Mouse (Mus musculus): ENCODE data around the gene Nisch. TPM values are rescaled to one million over a fixed set of nuclear protein-coding genes. Genes with fewer than 3 reads are reported as not detected.

Gene Nisch
- total RNA-seq (2021) = 100 to 1,000 TPM; 458 to 488 TPM

GRCm38 (mm10) chr14:31216846-31217245 lies at the start of gene Nisch:
TSS of gene Nisch (minus strand) at chr14:31216946.
- DNase-seq = no peak

DNA sequence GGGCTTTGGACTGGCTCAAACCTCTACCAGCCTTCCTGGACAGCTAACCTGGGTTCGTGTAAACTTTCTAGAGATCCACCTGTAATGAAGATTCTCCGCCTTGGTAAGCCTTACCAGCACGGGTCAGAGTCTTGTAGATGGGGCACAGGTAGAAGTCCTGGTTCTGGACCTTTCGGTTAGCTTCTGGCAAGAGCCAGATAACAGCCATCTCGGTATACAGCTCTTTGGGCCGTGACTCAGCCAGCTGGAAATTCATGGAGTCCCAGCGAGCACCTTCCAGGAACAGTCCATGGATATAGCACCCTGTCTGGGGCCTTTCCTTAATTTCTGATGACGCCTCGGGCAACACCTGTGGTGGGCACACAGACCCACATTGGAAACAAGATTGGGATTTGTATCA lies 44.2 kb upstream of the Nisch start:
- no peak for DNase-seq

DNA sequence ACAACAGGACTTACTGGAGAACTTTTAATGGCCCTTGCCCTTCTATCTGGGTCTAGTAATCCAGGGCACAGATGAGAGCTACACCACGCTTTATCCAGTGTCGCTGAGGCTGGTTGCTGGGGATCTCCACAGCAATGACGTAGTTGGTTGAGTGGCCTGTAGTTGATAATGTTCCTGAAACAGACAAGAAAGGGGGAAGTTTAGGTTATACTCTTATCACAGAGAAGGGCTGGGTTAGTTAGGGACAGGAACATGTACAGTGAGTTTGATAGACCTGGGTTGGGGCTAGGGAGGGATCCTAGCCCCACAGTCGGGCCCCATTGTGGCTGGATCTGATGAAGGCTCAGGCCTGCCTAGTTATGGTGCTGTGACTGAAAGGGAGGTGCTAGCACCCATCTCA lies 43.6 kb upstream of the Nisch start:
- DNase-seq = no peak

- DNase-seq = no peak
These were observed 41.8 kb upstream of the Nisch start for GRCm38 (mm10) chr14:31258476-31259050.

DNA sequence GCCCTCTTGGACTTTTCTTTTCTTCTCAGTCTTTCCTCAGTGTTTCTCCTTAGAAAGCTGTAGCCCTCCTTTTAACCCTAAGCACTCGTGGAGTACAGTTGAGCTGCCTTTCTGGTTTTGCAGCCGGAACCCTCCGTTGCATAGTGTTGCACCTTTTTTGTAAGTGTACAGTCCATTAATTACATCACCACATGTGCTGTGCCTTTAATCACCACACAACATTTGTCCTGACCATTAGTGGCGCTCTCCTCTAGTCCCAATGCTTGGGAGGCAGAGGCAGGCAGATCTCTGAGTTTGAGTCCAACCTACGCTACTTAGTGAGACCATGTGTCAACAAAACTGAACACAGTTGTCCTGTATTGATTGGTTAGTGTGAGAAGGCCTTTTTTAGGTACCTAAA lies 35.3 kb upstream of the Nisch start:
- DNase-seq = no peak

DNA sequence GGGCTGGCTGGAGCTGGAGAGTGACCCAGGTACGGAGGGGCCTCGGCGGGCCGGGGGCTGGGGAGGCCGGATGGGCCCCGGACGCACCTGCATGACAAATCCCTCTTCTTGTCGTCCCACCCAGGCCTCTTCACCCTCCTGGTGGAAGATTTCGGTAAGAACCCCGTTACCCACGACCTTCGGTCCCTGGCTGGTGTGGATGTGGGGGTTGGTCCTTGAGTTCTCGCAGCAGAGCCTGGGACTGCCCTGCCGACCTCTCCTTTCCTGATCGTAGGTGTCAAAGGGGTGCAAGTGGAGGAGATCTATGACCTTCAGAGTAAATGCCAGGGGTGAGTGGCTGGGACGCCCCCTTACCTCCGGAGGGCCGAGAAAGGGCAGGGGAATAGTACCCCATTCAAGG lies 34.9 kb upstream of the Nisch start:
- no peak for DNase-seq

GRCm38 (mm10) chr14:31251084-31251604 lies 34.4 kb upstream of the Nisch start, which contains the start of the genes Phf7 and Bap1:
TSS of gene Phf7 (minus strand) at chr14:31251317.
TSS of gene Bap1 (plus strand) at chr14:31251450.
- peak; percentile 96 to 97 for DNase-seq

DNA sequence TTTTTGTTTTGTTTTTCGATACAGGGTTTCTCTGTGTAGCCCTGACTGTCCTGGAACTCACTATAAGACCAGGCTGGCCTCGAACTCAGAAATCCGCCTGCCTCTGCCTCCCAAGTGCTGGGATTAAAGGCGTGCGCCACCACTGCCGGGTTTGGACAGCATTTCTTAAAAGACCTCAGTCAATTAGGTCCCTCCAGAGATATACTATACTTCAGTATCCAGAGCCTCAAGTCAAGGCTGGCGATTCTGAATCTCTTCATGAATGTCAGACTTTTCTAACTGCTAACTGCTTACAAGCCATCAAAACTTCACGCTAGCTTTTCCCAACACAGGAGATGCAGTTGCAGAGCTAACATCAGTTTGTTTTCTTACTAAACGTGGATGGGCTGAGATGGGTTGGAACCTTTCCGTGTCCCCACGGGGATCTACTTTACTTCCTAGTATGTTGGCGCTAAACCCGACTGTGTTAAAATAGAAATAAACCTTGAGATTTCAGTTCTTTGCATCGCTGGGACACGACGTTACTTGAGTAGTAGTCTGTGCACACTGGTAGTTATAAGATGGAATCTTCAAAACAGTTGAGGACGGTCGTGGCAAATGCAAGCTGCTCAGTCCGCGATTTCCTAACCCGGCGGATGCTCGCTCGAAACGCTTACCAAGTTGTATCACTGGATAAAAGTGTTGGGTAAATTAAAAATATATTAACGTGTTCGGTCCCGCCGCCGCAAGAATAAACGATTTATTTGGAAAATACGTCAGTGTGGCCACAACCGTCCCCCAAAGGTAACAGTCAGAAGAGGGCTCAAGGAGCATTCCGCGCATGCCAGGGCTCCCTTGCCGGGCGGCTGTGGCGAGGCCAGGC lies 33.7 kb upstream of the Nisch start:
- DNase-seq = no peak

- DNase-seq = no peak
These were observed 31.6 kb upstream of the Nisch start for GRCm38 (mm10) chr14:31248396-31248795.

GRCm38 (mm10) chr14:31245946-31246345 lies 29.2 kb upstream of the Nisch start:
- no peak for DNase-seq

GRCm38 (mm10) chr14:31244777-31245176 lies 28.0 kb upstream of the Nisch start:
- no peak for DNase-seq

- no peak for DNase-seq
These were observed 23.8 kb upstream of the Nisch start for GRCm38 (mm10) chr14:31240528-31240927.

GRCm38 (mm10) chr14:31237101-31237882 lies 20.5 kb upstream of the Nisch start:
- DNase-seq = no peak

DNA sequence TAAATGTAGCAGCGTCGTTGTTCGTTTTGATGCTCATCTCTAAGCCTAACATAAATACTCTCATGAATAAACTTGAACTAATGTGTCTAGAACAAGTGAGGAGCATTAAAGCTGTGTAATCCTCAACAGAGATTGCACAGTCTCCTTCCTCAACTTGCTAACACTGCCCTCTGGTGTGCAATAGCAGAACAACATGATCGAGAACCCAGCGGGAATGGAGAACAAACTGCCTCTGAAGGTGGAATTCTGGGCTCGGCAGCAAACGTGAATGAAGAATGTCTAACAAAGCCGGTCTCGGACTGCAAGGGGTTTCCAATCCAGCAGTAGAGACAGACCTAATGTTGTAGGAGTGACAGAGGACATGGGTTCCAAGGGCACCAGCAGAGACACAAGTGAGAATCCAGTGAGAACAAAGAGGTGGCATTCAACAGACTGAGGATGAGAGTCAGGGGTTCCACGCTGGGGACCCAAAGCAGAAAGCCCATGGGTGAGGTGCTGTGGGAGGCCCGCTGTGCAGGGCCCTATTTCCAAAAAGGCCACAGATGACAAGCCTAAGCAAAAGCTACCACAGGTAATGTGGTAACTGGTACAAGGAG lies 17.3 kb upstream of the Nisch start:
- peak; percentile 75 to 81 for DNase-seq

- DNase-seq = no peak
These were observed 16.6 kb upstream of the Nisch start for GRCm38 (mm10) chr14:31233070-31233995.

DNA sequence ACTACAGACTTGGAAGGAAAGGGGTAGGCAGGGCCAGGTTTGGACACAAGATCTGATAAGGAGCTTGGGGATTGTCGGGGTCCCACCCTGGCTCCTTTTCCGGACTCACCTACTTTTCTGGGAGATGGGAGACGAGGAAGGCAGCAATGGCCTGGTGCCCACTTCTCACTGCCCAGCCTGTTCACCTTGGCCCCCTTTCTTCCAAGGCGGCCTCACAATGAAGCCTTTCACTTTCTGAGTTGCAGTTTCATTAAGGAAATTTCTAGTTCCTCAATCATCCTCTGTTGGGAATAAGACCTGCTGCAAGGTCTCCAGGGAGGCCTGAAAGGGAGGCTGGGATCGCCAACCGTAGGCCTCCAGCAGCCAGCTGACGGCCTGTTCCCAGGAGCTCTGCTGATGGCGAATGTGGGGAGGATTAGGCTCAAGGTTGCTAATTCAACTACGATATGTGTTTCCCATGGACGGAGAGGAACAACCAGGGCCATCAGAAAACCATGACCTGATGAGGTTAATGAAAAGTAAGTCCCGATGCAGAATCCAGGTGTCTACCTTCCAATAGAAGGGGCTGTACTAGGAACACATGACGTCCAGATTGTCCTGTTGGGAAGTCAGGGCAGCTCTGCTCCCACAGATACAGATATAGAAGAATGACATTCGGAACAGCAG lies 15.8 kb upstream of the Nisch start:
- no peak for DNase-seq

DNA sequence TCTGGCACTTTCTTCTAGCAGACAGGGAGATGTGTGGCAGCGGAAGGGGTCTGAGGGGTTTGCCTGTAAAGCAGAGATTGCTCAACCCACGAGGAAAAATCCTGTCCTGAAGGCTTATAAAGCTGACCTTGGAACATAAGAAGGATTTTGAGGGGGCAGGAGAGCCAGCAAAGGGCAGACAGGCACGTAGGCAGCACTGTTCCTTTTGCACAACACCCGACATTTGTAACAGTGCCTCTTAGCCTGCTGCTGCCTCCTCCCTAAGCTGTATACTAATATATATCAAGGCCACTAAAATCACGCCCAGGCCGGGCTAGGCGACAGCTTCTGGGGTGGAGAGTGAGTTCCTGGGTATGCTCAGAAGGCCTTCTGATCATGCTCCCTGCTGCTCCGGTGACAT lies 13.7 kb upstream of the Nisch start:
- no peak for DNase-seq

DNA sequence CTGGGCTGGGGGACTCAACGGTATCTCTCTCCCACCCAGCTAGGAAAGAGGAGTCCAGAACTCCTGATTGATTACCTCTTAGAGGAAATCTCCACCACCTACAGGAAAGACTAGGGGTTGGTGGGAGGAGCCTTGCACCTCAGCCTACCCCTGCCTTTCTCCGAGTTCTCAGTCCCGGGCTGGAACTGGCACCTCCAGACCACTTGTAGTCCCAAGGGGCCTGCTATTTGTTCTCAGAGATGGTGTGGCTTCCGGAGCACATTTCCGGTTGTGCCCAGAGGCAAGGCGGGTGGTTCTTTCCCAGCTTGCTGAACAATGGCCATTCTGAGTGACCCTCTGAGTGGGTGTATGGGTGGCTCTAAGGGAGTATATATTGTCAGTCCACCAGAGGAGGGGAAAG lies 11.5 kb upstream of the Nisch start:
- DNase-seq = no peak

- DNase-seq = peak; percentile 41 to 62
These were observed 10.2 kb upstream of the Nisch start for GRCm38 (mm10) chr14:31226978-31227377.

GRCm38 (mm10) chr14:31217666-31218065 lies 920 bp upstream of the Nisch start, which contains the start of gene Sema3g:
TSS of gene Sema3g (plus strand) at chr14:31217860.
- DNase-seq = no peak
